Mouse (Mus musculus) midbrain, postnatal 0 days (tissue): Measurements from ENCODE around the gene Pkp4. TPM values are rescaled to one million over a fixed set of nuclear protein-coding genes. Genes with fewer than 3 reads are reported as not detected.

Source experiments
- ATAC-seq: fragments of 200-750 bp; cut with Nextera tagmentation; 2 replicates; pipeline ENCODE4 v1.8.0; 2017; ENCODE audit warnings: moderate number of reproducible peaks, mild to moderate bottlenecking, moderate TSS enrichment, moderate library complexity; ENCODE audit not compliant: low FRiP score
- DNase-seq: peaks from one replicate; pipeline ENCODE4 v3.0.0-alpha.2; 2015; ENCODE audit warnings: low spot score
- H3K27ac ChIP-seq: fragments of 300-500 bp; sonication (generic); 2 replicates; pipeline ENCODE4 v1.5.1; 2014; ENCODE audit warnings: low read depth, mild to moderate bottlenecking, low read length, mixed read lengths
- H3K27me3 ChIP-seq: fragments of 300-500 bp; sonication (generic); 2 replicates; pipeline ENCODE4 v1.6.1; 2014; ENCODE audit warnings: low read length, control low read depth, mixed read lengths; ENCODE audit not compliant: insufficient read depth
- H3K36me3 ChIP-seq: fragments of 300-500 bp; sonication (generic); 2 replicates; pipeline ENCODE4 v1.6.1; 2014; ENCODE audit warnings: low read length, control low read depth, mixed read lengths; ENCODE audit not compliant: insufficient read depth
- H3K4me1 ChIP-seq: fragments of 300-500 bp; sonication (generic); 2 replicates; pipeline ENCODE4 v1.6.1; 2014; ENCODE audit warnings: mild to moderate bottlenecking, control low read depth, antibody characterized with exemption, low read length, mixed read lengths; ENCODE audit not compliant: insufficient read depth
- H3K4me2 ChIP-seq: fragments of 300-500 bp; sonication (generic); 2 replicates; pipeline ENCODE4 v1.6.1; 2014; ENCODE audit warnings: low read depth, mild to moderate bottlenecking, low read length, mixed read lengths; ENCODE audit not compliant: poor library complexity, severe bottlenecking
- H3K4me3 ChIP-seq: fragments of 300-500 bp; sonication (generic); 2 replicates; pipeline ENCODE4 v1.5.1; 2014; ENCODE audit warnings: low read depth, mild to moderate bottlenecking, low read length, moderate library complexity
- H3K9ac ChIP-seq: fragments of 300-500 bp; sonication (generic); replicated peaks from 2 replicates; pipeline ENCODE4 v1.6.1; 2014; ENCODE audit warnings: mild to moderate bottlenecking, low read length, moderate library complexity, mixed read lengths; ENCODE audit not compliant: poor library complexity, severe bottlenecking
- H3K9me3 ChIP-seq: fragments of 300-500 bp; sonication (generic); 2 replicates; pipeline ENCODE4 v1.6.1; 2016; ENCODE audit warnings: low read length, control low read depth
- CTCF ChIP-seq: IDR thresholded peaks from 2 replicates; pipeline ENCODE4 v1.5.1; 2016; ENCODE audit warnings: antibody characterized with exemption, mild to moderate bottlenecking
- WGBS: fragments of 180-500 bp; shearing (Covaris S2); extraction: QIAGEN DNeasy Blood & Tissue Kit; methylation state at CpG from one replicate; pipeline ENCODE4 v1.1.7; 2014; 5-methylcytosine and 5-hydroxymethylcytosine counted together
- polyA plus RNA-seq: library from polyadenylated mRNA; unstranded; fragments of >200 nt; fragmentation: Nextera tagmentation; extraction: Ambion mirVana; gene quantifications from 2 replicates; pipeline ENCODE4 v1.2.1, GENCODE M21; 2015
- total RNA-seq: library from RNA; depleted of rRNA; stranded (reverse); fragments of >200 nt; gene quantifications from 2 replicates; pipeline ENCODE4 v1.2.3, GENCODE M21; 2014

The Pkp4 gene
- total and polyA plus RNA-seq, 2 experiments from 2014 or later, result 21.6 to 105 TPM

- no peak for DNase-seq
- Histone ChIP-seq H3K9ac (no peak overlapping the region), H3K4me3 (no peak overlapping the region), H3K27me3 (no peaks in the 10 kb centered on the region), H3K9me3 (no peaks in the 10 kb centered on the region), H3K36me3 (no peaks in the 10 kb centered on the region), H3K4me2 (no peak overlapping the region), H3K4me1 (no peaks in the 10 kb centered on the region), H3K27ac (no peak overlapping the region)
- no peak for TF ChIP-seq CTCF
- ATAC-seq, result no peak
- WGBS, result 77% methylated on average over 9 of the region's 9 CpGs
These were observed 9.0 kb downstream of the Pkp4 start for GRCm38 (mm10) chr2:59169572-59170207.

DNA sequence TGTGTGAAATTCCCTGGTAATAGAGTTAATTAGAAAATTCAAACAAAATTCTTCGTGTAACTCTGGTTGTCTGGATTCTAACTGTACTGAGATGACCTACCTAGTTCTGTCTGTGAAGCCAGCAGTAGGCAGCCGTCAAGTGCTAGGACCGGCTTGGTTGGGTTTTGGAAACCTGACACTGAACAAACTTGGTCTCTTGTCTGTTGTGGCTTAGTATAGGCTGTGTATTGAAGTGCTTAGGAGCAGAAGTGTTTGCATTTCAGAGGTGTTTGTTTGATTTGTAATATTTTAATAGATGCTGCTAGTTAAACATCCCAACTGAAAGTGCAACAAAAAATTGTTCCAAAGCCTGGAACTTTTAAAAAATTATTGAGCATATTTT lies 9.5 kb downstream of the Pkp4 start:
- no peak for ATAC-seq

DNA sequence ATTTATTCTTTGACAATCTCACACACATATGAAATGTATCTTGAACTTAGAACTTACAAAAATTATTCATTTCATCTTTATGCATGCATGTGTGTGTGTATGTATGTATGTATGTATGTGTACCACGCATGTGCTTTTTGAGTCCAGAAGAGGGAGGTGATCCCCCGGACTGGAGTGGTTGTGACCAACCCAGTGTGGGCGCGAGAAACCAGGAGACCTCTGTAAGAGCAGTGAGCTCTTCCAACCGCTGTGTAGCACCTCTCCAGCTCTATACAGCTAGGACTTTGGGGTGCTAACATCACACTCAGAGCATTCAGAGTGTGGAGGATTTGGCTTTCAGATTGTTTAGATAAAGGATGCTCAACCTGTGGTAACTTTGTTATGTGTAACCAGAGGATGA lies 9.9 kb downstream of the Pkp4 start:
- H3K4me1 ChIP-seq, result no peaks in the 10 kb centered on the region
- ATAC-seq (no peak), DNase-seq (no peak)
- H3K27ac ChIP-seq, result no peak overlapping the region
- H3K9me3 ChIP-seq, result no peaks in the 10 kb centered on the region
- H3K9ac ChIP-seq, result no peak overlapping the region
- H3K4me3 ChIP-seq, result no peak overlapping the region
- no peak for TF ChIP-seq CTCF
- 94% methylated on average over 5 of the region's 5 CpGs for WGBS
- no peaks in the 10 kb centered on the region for H3K36me3 ChIP-seq
- H3K27me3 ChIP-seq, result no peaks in the 10 kb centered on the region
- H3K4me2 ChIP-seq, result no peak overlapping the region

More for the DNA sequence above, 9.5 kb downstream of the Pkp4 start:
- 78% methylated on average over 3 of the region's 3 CpGs for WGBS
- no peaks in the 10 kb centered on the region for H3K27me3 ChIP-seq
- no peak overlapping the region for H3K9ac ChIP-seq
- no peak overlapping the region for H3K4me2 ChIP-seq
- no peak overlapping the region for H3K4me3 ChIP-seq
- no peak overlapping the region for H3K27ac ChIP-seq
- TF ChIP-seq CTCF, result no peak
- no peak for DNase-seq
- no peaks in the 10 kb centered on the region for H3K36me3 ChIP-seq
- no peaks in the 10 kb centered on the region for H3K4me1 ChIP-seq
- no peaks in the 10 kb centered on the region for H3K9me3 ChIP-seq

DNA sequence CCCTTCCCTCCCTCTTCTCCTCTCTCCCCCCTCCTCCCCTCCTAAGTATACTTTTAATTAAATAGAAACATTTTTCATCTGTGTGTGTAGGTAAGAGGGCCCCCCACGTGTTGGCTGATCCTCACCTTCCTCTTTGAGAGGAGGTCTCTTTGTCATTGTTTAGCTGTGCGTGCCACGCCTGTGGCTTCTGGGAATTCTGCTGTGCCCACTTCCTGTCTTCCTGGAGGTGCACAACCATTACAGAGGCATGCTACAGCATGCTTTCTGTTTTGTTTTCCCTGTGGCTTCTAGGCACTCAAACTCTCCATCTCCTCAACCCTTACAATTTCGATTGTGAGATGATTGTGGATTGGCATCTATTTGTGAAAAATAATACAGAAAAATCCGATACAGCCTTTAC lies 10.9 kb downstream of the Pkp4 start:
- Histone ChIP-seq H3K4me3 (no peak overlapping the region), H3K9me3 (no peaks in the 10 kb centered on the region), H3K9ac (no peak overlapping the region), H3K27ac (no peak overlapping the region), H3K4me1 (no peaks in the 10 kb centered on the region), H3K27me3 (no peaks in the 10 kb centered on the region), H3K36me3 (no peaks in the 10 kb centered on the region), H3K4me2 (no peak overlapping the region)
- no peak for DNase-seq
- ATAC-seq, result no peak
- 81% methylated on average over 5 of the region's 5 CpGs for WGBS
- TF ChIP-seq CTCF, result no peak

DNA sequence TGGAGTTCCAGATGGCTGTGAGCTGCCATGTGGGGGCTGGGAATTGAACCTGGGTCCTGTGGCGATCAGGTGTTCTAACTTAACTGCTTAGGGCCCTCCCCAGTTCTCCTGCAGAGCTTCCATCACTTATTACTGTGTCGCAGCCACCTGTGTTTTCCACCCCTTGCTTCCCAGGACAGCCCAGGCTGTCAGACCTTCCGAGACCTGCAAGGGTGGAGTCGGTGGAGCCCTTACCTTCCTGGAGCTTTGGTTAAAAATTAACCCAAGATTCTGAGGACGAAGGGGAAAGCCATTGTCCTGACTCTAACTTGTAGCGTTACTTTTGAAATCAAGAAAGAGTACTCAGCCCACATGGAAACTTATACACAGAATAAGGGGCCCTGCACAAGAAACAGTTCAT lies 15.3 kb downstream of the Pkp4 start:
- H3K4me1 ChIP-seq, result no peaks in the 10 kb centered on the region
- no peak overlapping the region for H3K4me3 ChIP-seq
- DNase-seq (no peak), ATAC-seq (no peak)
- H3K9me3 ChIP-seq, result no peaks in the 10 kb centered on the region
- 87% methylated on average over 6 of the region's 6 CpGs for WGBS
- no peak for TF ChIP-seq CTCF
- H3K9ac ChIP-seq, result no peak overlapping the region
- no peak overlapping the region for H3K27ac ChIP-seq
- no peaks in the 10 kb centered on the region for H3K27me3 ChIP-seq
- H3K36me3 ChIP-seq, result no peaks in the 10 kb centered on the region
- H3K4me2 ChIP-seq, result no peak overlapping the region

GRCm38 (mm10) chr2:59178191-59178590 lies 17.5 kb downstream of the Pkp4 start:
- no peak overlapping the region for H3K9ac ChIP-seq
- no peak overlapping the region for H3K27ac ChIP-seq
- H3K4me3 ChIP-seq, result no peak overlapping the region
- no peaks in the 10 kb centered on the region for H3K36me3 ChIP-seq
- DNase-seq (peak; percentile 54), ATAC-seq (peak; percentile 59)
- no peaks in the 10 kb centered on the region for H3K9me3 ChIP-seq
- H3K27me3 ChIP-seq, result no peaks in the 10 kb centered on the region
- H3K4me2 ChIP-seq, result no peak overlapping the region
- 61% methylated on average over 8 of the region's 8 CpGs for WGBS
- TF ChIP-seq CTCF, result no peak
- peaks cover 3% of the 10 kb centered on the region; the same call in 1 of the 2 replicates for H3K4me1 ChIP-seq
